Mouse (Mus musculus) midbrain, embryonic 11.5 days (tissue): ENCODE results near the gene Col24a1. TPM values are rescaled to one million over a fixed set of nuclear protein-coding genes. Genes with fewer than 3 reads are reported as not detected.

Experiments
- ATAC-seq: fragments of 200-750 bp; cut with Nextera tagmentation; 2 replicates; pipeline ENCODE4 v1.8.0; 2017; ENCODE audit warnings: moderate TSS enrichment, moderate library complexity; ENCODE audit not compliant: low FRiP score
- DNase-seq: peaks from one replicate; pipeline ENCODE4 v3.0.0; 2015; ENCODE audit warnings: low spot score; ENCODE audit errors: missing footprints
- H3K27ac ChIP-seq: fragments of 300-500 bp; sonication (generic); 2 replicates; pipeline ENCODE4 v1.5.1; 2014; ENCODE audit warnings: low read depth, low read length
- H3K27me3 ChIP-seq: fragments of 300-500 bp; sonication (generic); 2 replicates; pipeline ENCODE4 v1.6.1; 2014; ENCODE audit warnings: mild to moderate bottlenecking, low read length, moderate library complexity, mixed read lengths; ENCODE audit not compliant: control insufficient read depth, insufficient read depth
- H3K36me3 ChIP-seq: fragments of 300-500 bp; sonication (generic); 2 replicates; pipeline ENCODE4 v1.6.1; 2014; ENCODE audit warnings: mild to moderate bottlenecking, low read length, moderate library complexity, mixed read lengths; ENCODE audit not compliant: control insufficient read depth, insufficient read depth
- H3K4me1 ChIP-seq: fragments of 300-500 bp; sonication (generic); 2 replicates; pipeline ENCODE4 v1.6.1; 2014; ENCODE audit warnings: low read length; ENCODE audit not compliant: control insufficient read depth, insufficient read depth
- H3K4me2 ChIP-seq: fragments of 300-500 bp; sonication (generic); 2 replicates; pipeline ENCODE4 v1.6.1; 2014; ENCODE audit warnings: mild to moderate bottlenecking, moderate library complexity
- H3K4me3 ChIP-seq: fragments of 300-500 bp; sonication (generic); 2 replicates; pipeline ENCODE4 v1.5.1; 2014; ENCODE audit warnings: low read depth, low read length
- H3K9ac ChIP-seq: fragments of 300-500 bp; sonication (generic); 2 replicates; pipeline ENCODE4 v1.6.1; 2014; ENCODE audit warnings: low read length
- H3K9me3 ChIP-seq: fragments of 300-500 bp; sonication (generic); 2 replicates; pipeline ENCODE4 v1.6.1; 2016; ENCODE audit warnings: low read length; ENCODE audit not compliant: control insufficient read depth
- whole genome bisulfite sequencing: fragments of 180-500 bp; shearing (Covaris S2); extraction: QIAGEN DNeasy Blood & Tissue Kit; methylation state at CpG from one replicate; pipeline ENCODE4 v1.1.7; 2014; 5-methylcytosine and 5-hydroxymethylcytosine counted together
- polyA plus RNA-seq: library from polyadenylated mRNA; unstranded; fragments of >200 nt; fragmentation: Nextera tagmentation; extraction: Ambion mirVana; gene quantifications from 2 replicates; pipeline ENCODE4 v1.2.1, GENCODE M21; 2014

Col24a1 gene
- polyA plus RNA-seq, 1 experiment from 2014 or later = 0.38 TPM

DNA sequence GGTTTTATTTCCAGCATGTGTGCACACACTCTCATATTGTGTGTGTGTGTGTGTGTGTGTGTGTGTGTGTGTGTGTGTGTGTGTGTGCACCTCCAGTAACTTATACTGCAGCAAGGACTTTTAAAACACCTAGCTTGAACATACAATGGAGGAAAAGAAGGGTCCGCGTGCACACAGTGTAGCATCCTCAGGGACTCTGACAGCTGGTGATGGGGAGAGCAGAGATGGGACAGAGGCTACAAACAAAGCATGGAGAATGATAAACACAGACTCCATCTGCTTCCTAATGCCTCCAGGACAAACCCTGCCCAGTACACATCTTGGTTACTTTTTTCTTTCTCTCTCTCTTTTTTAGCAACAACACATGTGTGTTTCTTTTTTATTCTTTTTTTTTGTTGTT lies 171.5 kb downstream of the Col24a1 start:
- no peak overlapping the region for H3K4me2 ChIP-seq
- H3K4me3 ChIP-seq = no peak overlapping the region
- DNase-seq = no peak
- H3K27me3 ChIP-seq = no peaks in the 10 kb centered on the region
- H3K4me1 ChIP-seq = no peaks in the 10 kb centered on the region
- no peak overlapping the region for H3K9ac ChIP-seq
- H3K9me3 ChIP-seq = no peaks in the 10 kb centered on the region
- ATAC-seq = no peak
- 73% methylated on average over 2 of the region's 2 CpGs for WGBS
- no peaks in the 10 kb centered on the region for H3K36me3 ChIP-seq
- no peak overlapping the region for H3K27ac ChIP-seq

DNA sequence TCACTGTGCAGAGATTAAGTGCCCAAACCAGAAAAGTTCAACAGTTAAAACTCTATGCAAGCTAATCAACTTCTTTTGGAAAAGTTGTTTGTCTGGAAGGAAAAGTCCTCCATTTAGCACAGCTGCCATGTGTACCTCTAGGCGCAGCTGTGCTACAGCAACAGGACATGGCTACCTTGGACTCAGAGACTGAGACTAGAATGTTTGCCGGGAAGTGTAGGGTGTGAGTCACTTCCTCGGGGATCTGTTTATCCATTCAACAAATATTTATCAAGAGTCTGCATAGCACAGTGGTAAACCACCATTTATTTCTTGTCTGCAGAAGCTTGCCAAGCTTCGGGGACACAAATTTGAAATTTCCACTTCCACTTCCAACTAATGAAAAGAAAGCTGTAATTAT lies 178.8 kb downstream of the Col24a1 start:
- Histone ChIP-seq H3K27me3 (no peaks in the 10 kb centered on the region), H3K4me3 (no peak overlapping the region), H3K4me2 (no peak overlapping the region), H3K36me3 (no peaks in the 10 kb centered on the region), H3K9me3 (no peaks in the 10 kb centered on the region), H3K4me1 (0 out of 2 replicates have a peak, but pooled peaks cover 2% of the 10 kb centered on the region), H3K27ac (no peak overlapping the region), H3K9ac (no peak overlapping the region)
- ATAC-seq (no peak), DNase-seq (no peak)
- 85% methylated on average over 4 of the region's 4 CpGs for WGBS

DNA sequence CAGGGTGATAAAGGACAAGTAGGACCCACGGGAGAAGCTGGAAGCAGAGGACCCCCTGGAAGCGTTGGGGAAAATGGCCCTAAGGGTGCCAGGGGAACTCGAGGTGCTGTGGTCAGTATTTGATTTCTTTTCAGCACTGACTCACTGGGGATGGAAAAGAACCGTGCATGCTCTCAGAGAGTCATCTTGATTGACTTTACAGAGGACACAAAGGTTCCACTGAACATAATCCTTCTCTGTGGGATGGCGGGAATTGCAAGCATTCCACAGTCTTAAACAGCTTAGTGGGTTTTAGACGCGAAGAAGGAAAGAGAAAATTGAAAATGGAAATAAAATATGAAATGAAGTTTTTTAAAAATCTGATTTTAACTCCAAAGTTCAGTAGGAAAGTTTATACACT lies 181.9 kb downstream of the Col24a1 start:
- Histone ChIP-seq H3K4me2 (no peak overlapping the region), H3K4me1 (0 out of 2 replicates have a peak, but pooled peaks cover 2% of the 10 kb centered on the region), H3K9ac (no peak overlapping the region), H3K27me3 (no peaks in the 10 kb centered on the region), H3K4me3 (no peak overlapping the region), H3K9me3 (no peaks in the 10 kb centered on the region), H3K27ac (no peak overlapping the region), H3K36me3 (no peaks in the 10 kb centered on the region)
- DNase-seq (no peak), ATAC-seq (no peak)
- 47% methylated on average over 7 of the region's 7 CpGs for WGBS

DNA sequence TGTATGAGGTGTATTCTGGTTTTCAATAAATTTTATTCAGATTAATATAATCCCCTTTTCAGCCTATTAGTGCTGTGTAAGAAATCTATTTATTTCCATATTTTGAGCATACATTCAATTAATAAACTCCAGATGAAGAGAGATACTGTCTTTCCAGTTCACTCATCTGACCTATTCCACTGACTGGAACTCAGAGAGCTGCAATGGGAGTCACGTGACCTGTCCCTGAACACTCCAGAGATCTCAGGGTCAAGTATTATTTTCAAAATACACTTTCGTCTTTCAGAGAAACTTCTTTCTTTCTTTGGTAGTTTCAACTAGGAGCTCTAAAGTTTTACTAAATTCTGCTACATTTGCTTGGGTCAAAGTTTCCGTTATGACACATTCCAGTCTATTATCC lies 184.4 kb downstream of the Col24a1 start:
- no peaks in the 10 kb centered on the region for H3K9me3 ChIP-seq
- DNase-seq = no peak
- H3K9ac ChIP-seq = no peak overlapping the region
- 0 out of 2 replicates have a peak, but pooled peaks cover 2% of the 10 kb centered on the region for H3K4me1 ChIP-seq
- no peak overlapping the region for H3K4me2 ChIP-seq
- H3K36me3 ChIP-seq = no peaks in the 10 kb centered on the region
- no peak overlapping the region for H3K4me3 ChIP-seq
- no peaks in the 10 kb centered on the region for H3K27me3 ChIP-seq
- 85% methylated on average over 3 of the region's 3 CpGs for WGBS
- ATAC-seq = no peak
- no peak overlapping the region for H3K27ac ChIP-seq

DNA sequence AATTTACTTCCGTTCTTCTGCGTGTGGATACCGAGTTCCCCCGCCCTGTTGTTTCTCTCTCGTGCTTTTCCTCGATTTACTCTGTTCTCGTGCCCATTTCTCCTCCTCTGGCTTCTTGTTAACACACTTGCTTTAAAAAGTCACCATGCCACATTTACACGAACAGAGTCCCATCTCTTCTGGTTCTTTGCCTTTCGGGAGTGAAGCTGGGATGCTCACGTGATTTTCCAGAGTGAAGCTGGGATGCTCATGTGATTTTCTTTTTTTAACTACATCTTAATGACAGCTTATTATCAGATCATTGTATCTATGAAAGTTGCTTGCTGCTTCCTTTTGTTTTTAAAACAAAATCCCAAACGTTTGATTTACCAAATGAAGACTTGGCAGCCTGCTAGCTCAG lies 184.8 kb downstream of the Col24a1 start:
- Histone ChIP-seq H3K4me2 (no peak overlapping the region), H3K4me3 (no peak overlapping the region), H3K4me1 (0 out of 2 replicates have a peak, but pooled peaks cover 2% of the 10 kb centered on the region), H3K36me3 (no peaks in the 10 kb centered on the region), H3K27me3 (no peaks in the 10 kb centered on the region), H3K9me3 (no peaks in the 10 kb centered on the region), H3K9ac (no peak overlapping the region), H3K27ac (no peak overlapping the region)
- 87% methylated on average over 11 of the region's 11 CpGs for WGBS
- no peak for ATAC-seq
- DNase-seq = no peak

DNA sequence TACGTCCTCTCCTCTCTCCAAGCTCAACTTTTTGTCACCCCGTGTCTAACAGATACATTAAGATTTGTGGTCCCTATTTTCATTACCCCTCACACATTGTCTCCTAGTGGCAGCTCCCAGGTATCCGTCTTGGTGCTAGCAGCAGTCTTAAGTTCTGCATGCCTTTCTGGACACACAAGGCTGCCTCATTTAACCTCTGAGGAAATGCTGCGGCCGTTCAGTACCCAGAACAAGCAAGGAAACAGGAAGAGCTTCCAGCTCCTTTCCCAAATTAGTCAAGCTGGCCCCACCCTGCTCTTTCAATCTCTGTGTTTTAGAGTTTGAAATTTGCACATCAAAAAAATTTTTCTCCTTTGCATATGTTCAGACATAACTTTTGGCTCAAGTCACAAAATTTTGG lies 186.2 kb downstream of the Col24a1 start:
- H3K4me3 ChIP-seq = no peak overlapping the region
- H3K9me3 ChIP-seq = no peaks in the 10 kb centered on the region
- ATAC-seq = no peak
- WGBS = 65% methylated on average over 5 of the region's 5 CpGs
- DNase-seq = no peak
- 0 out of 2 replicates have a peak, but pooled peaks cover 2% of the 10 kb centered on the region for H3K4me1 ChIP-seq
- no peaks in the 10 kb centered on the region for H3K27me3 ChIP-seq
- H3K9ac ChIP-seq = no peak overlapping the region
- no peak overlapping the region for H3K4me2 ChIP-seq
- H3K36me3 ChIP-seq = no peaks in the 10 kb centered on the region
- H3K27ac ChIP-seq = no peak overlapping the region

DNA sequence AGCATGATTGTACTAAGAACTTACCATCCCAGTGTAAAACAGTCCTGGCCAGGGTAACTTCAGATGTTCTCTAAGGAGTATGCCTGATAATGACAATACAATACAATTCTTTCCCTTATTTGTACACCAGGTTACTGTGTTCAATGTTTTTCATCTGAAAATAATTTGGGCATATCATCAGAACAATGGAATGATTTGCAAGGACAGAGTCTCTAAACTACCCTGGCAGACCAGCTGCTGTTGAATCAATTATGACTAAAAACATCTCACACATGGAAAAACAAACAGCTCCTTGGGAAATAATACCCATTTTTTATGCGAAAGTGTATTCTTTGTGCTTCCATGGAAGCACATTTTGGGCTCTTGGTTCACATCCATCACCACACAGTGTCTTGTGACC lies 198.0 kb downstream of the Col24a1 start:
- no peaks in the 10 kb centered on the region for H3K9me3 ChIP-seq
- ATAC-seq (no peak), DNase-seq (peak; percentile 61)
- H3K36me3 ChIP-seq = no peaks in the 10 kb centered on the region
- no peak overlapping the region for H3K4me2 ChIP-seq
- no peaks in the 10 kb centered on the region for H3K4me1 ChIP-seq
- H3K27me3 ChIP-seq = no peaks in the 10 kb centered on the region
- WGBS = 93% methylated on average over 1 of the region's 1 CpGs
- no peak overlapping the region for H3K9ac ChIP-seq
- H3K27ac ChIP-seq = no peak overlapping the region
- no peak overlapping the region for H3K4me3 ChIP-seq

DNA sequence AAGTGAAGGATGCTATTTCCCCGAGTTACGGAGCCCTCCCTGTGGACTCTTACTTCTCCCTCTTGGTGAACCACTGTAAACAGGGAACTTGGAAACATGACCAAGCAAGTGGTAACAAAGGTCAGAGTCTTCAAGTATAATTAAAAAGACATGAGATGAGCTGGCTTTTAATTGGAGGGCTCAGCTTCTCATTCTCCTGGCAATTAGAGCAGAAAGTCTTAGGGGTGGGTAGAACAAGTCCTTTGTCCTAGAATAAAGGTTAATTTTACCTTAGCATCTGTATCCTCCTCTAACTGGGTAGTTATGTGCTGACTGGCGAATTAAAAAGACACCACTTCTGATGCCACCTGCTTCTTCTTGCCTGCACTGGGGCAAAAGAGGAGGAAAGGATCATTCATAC lies 199.1 kb downstream of the Col24a1 start:
- H3K9ac ChIP-seq = no peak overlapping the region
- H3K27me3 ChIP-seq = no peaks in the 10 kb centered on the region
- H3K9me3 ChIP-seq = no peaks in the 10 kb centered on the region
- ATAC-seq (no peak), DNase-seq (no peak)
- H3K36me3 ChIP-seq = no peaks in the 10 kb centered on the region
- no peak overlapping the region for H3K4me2 ChIP-seq
- no peak overlapping the region for H3K4me3 ChIP-seq
- WGBS = 75% methylated on average over 3 of the region's 3 CpGs
- no peak overlapping the region for H3K27ac ChIP-seq
- no peaks in the 10 kb centered on the region for H3K4me1 ChIP-seq

DNA sequence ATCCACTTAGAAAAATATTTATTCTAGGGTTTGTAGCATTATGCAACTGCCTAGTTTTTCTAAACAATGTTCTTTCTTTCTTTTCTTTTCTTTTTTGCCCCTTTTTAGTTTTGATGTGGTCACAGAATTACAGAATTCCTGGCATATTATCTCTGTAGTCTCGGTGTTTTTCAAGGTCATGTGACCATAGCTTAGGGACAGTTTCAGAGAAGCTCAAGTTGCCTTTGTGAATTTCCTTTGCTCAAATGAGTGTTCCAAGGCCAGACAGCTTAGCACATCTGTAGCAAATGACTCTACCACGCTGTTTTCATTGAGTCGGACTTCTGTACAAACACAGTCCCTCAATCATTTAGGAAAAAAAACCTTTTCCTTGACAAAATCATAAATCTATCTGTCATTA lies 205.9 kb downstream of the Col24a1 start:
- H3K27me3 ChIP-seq = no peaks in the 10 kb centered on the region
- H3K4me3 ChIP-seq = no peak overlapping the region
- no peaks in the 10 kb centered on the region for H3K36me3 ChIP-seq
- ATAC-seq (no peak), DNase-seq (peak; percentile 62)
- H3K9ac ChIP-seq = no peak overlapping the region
- H3K27ac ChIP-seq = no peak overlapping the region
- no peaks in the 10 kb centered on the region for H3K9me3 ChIP-seq
- no peaks in the 10 kb centered on the region for H3K4me1 ChIP-seq
- no peak overlapping the region for H3K4me2 ChIP-seq
- 81% methylated on average over 3 of the region's 3 CpGs for WGBS

DNA sequence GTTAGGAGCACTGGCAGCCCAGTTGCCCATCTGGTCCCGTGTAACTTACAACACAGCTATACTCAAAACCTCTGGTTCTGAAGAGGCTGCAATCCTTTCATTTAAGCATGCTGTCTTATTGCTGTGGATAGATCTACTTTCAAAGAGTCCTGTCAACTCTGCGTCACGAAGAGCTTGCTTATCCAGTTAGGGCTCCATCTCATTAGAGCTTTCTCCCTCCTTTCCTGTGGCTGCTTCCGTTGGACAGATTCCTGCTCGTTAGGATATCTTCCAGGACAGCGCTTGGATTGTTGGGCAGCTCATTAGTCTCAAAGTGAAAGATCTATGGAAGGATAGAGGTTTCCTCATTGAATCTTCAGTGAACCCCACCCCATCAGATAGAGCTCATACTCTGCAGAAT lies 206.6 kb downstream of the Col24a1 start:
- WGBS = 94% methylated on average over 6 of the region's 6 CpGs
- no peak overlapping the region for H3K9ac ChIP-seq
- H3K4me1 ChIP-seq = no peaks in the 10 kb centered on the region
- peak; percentile 74 for DNase-seq
- no peak overlapping the region for H3K4me2 ChIP-seq
- no peaks in the 10 kb centered on the region for H3K36me3 ChIP-seq
- H3K27me3 ChIP-seq = no peaks in the 10 kb centered on the region
- no peak overlapping the region for H3K4me3 ChIP-seq
- no peaks in the 10 kb centered on the region for H3K9me3 ChIP-seq
- no peak overlapping the region for H3K27ac ChIP-seq
- ATAC-seq = no peak
